Mouse (Mus musculus) c-Kit-negative CD71-positive TER-119-positive erythroid progenitor cells, embryonic 14.5 days (primary cell): ENCODE data around the gene Klra2.
"Not testable (repeated sequence)": the region's sequence is repeated elsewhere in the genome, so short reads cannot be mapped to it uniquely, and the experiment has no call there.

Source experiments
- DNase-seq: peaks from one replicate; pipeline ENCODE4 v3.0.0-alpha.2; 2013; ENCODE audit warnings: low read depth, low spot score

Klra2 gene

DNA sequence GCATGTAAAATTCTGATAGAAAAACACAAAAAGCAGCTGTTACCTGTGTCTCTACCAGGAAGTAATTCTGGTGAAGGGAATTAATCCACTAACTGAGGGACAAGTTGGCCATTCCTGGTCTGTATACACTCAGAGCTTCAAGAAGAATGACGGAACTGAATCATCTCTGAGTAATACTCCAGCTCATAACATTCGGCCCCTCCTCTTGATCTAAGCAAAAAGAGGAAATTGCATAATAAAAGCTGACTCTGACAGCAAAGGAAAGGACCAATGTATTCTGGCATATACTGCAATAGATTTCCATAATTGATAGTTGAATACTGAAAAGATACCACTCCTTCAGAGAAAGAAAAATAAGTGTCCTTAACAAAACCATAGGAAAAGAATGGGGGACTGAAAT is at the start of gene Klra2:
Gene Klra2, minus strand, starts transcription at position 157 of the 400 bp plus-strand sequence.
- DNase-seq = no peak

DNA sequence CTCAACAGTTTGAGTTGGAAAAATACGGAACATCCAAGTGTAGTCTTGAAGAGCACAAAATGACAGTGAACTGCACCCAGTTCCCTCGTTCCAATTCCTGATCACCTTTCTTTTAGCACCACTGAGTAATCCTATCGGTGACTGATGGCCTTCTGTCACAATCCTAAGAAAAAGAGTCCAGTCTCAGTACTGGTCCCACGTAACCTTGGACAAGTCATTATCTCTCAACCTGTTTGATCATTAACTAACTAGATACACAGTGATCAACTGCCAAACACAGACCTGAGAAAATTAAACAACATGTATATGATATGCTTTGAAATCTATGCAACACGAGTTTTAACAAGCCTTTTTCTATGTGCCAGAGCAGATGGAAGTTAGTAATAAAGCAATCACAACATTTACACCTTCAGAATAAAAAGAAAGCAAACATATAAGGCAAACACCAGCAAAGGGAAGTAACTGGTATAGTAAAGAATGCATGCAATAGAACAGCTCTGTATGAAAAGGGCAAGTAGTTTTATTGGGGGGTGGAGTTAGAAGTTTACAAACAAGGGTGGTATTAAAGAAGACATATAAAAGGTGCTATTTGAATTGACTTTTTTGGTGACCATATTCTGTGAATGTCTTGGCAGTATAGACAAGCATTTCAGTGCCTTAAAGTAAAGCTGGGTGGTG is 47.4 kb upstream of the Klra2 start:
- no peak for DNase-seq

DNA sequence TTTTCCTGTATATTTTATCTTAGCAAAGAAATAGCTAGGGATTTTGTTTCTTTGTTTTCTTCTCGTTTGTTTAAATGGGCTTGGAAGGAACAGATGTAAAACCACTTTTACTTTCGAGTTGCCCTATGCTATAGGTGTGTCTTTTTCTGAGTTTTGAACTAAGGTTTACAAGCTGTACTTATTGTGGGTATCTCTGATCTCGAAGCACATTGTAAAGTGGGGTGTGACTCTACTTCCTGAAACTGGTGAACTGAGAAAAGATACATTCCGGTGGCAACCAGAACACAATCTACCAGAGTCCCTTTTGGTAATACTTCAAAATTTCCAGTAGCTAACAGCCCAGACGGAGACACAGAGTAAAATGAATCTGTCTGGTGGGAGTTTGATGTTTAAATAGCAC is 46.8 kb upstream of the Klra2 start:
- DNase-seq = no peak

DNA sequence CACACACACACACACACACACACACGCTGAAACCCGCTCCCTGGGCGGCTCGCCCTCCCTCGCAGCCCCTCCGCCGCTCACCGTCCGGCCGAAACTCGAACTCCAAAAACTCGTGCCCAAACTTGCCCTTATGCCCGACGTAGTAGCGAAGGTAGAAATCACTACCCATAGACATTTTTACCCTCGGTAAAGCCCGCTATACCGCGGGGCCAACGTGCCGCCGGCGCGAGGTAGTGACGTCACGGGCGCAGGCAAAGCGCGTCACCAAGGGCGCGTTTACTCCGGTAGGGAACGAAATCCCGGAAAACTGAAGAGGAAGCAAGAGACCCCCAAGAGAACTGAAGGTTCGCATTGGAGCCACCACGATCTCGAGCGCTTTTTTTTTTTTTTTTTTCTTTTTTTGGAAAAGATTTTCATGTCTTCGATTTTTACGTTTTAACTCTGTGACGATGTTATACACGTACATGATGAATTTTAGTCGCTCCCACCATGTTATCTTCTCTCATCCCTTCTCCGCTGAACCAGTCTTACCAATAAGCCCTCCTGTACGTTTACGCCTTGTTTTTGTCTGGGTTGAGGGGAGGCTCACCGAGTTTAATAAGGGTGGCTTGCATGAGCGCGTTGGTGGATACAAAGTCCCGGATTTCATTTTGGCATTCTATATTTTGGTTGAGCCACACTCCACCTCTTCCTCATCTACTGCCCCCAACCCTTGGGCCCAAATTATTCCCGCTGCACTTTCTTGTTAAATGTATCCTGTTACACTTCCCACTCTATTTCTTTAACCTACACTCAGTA is 46.0 kb upstream of the Klra2 start, which contains the start of gene Magohb:
Gene Magohb, minus strand, starts transcription at position 254 of the 798 bp plus-strand sequence.
- DNase-seq = peak; percentile 72

DNA sequence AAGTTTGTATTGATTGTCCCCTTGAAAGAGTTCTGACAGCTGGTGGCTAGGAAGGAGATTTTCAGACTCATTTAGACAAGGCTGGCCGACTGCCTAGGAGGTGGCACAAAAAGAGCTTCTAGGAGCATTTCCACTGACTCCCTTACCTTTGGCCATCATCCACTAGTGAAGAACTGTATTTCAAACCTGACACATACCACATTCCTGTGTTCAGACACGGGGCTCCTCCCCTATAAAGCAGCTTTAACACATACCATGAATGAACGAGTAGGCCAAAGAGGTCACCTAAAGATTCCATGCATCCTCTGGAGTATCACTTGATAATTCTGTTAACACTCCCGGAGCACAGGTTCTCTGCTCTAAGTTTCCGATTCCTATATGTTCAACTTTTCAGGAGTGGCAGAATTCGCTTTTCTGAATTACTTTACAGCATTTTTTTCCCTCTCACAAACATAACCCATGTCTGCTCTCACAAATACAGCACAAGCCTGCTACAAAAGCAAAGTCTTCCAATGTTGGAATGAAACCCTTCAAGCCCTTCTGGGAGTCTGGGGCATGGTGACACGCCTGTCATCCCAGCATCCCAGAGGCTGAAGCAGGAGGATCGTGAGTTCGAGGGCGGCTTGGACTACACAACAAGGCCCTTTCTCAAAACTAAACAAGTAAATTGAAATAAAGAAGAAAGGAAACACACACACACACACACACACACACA is 45.3 kb upstream of the Klra2 start:
- DNase-seq = no peak

DNA sequence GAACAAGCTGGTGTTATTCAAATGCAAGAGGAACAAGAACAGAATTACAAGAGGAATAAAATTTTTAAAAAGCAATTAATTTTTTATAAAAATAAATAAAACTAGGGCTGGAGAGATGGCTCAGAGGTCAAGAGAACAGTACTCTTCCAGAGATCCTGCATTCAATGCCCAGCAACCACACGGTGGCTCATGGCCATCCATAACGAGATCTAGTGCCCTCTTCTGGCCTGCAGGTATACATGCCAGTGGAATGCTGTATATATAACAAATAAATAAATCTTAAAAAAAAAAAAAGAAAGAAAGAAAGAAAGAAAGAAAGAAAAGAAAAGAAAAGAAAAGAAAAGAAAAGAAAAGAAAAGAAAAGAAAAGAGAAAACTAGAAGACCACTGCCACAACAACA is 43.3 kb upstream of the Klra2 start:
- DNase-seq = no peak

DNA sequence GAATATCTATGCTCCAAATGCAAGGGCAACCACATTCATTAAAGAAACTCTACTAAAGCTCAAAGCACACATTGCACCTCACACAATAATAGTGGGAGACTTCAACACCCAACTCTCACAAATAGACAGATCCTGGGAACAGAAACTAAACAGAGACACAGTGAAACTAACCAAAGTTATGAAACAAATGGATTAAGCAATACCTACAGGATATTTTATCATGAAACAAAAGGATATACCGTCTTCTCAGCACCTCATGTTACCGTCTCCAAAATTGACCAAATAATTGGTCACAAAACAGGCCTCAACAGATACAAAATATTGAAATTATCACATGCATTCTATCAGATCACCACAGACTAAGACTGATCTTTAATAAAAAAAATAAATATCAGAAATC is 31.0 kb upstream of the Klra2 start:
- not testable (repeated sequence) for DNase-seq

DNA sequence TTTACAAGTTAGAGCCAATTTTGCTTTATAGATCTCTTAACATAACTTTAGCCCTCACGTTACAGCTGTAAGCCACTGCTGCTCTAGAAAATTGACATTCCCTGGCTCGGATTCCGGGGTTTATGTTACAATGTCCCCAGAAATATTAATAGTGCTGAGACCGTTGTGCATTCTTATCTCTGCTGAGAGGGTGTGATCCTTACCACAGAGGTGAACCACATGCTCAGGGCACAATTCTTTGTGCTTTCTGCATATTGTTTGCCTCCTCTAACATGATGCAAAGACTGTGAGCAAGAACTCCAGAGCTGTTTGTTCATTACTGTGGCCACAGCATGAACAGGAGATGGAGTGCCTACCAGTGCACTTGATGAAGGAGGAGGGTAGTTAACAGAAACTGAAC is 29.5 kb upstream of the Klra2 start:
- DNase-seq = no peak

DNA sequence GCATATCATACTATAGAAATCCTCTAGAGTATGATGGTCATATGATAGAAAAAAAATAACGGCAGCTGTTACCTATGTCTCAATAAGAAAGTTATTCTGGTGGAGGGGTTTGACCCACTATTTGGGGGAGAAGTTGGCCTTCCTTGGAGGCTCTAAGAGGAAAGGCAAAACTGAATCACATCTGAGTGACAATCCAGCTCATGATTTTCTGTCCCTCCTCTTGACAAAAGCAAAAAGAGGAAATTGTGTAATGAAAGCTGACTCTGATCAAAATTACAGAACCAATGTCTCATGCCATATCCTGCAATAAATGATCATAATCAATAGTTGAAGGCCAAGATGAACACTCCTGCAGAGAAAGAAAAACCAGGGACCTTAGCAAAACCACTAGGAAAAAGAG is 25.1 kb upstream of the Klra2 start:
- no peak for DNase-seq

DNA sequence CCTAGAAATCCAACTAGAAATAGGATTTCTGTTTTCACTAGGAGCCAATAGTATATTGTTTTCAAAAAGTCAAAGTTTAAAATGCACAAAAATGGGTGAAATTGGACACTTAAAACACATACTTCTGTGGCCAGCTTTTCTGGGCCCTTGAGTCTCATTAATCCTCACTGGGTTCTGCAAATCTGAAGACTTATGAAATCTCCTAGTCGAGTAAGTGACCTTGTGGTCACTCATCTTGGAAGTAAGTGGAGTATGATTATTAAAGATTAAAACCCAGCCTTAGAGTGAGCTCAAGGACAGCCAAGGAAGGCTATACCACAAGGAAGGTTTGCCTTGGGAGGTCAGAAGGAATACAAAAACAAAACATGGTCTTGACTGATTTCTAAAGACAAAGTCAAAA is 23.1 kb upstream of the Klra2 start:
- no peak for DNase-seq

DNA sequence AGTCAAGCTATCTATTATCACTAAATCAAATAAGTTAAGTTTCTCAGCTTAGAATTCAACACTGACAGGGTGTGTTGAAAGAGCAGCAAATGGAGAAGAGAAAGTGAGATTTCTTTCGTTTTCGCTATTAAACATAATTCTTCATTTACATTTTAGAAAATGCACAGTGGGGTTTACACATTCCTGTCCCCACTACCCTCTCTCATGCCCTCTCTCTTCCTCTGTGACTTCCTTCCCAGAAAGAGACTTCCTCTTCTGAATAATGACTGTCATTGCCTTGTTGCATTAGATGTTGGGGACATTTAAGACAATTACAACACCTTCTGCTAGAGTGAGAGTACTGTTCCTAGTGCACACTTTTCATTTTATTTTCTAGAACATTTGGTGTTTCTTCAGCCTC is 22.4 kb upstream of the Klra2 start:
- no peak for DNase-seq

DNA sequence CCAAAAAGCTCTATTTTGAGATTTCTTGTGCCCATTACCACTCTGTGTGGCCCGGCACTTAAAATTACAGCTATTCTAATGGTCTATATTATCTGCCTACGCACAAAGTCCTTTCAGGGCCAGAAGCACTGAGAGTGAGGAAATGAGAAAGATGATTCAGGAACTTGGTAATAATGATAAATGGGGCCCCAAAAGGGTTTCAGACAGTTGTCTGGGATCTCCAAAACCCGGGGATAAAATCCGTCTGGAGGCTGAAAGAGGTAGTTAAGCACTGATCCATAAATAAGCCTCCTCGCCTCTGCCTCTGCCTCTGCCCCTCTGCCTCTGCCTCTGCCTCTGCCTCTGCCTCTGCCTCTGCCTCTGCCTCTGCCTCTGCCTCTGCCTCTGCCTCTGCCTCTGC is 17.0 kb upstream of the Klra2 start:
- no peak for DNase-seq

DNA sequence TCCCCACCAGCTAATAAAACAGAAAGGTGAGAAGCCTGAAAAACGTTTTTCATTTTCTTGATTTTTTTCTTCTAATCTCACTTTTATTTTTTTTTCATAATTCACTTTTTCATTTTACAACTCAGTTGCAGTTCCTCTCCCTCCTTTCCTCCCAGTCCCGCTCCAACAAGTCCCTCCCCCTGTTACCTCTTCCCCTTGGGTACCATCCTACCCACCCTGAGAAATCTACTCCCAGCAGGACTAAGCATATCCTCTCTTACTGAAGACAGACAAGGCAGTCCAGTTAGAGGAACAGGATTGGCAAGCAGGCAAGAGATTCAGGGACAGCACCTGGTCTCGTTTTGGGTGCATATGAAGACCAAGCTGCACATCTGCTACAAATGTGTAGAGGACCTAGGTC is 15.6 kb upstream of the Klra2 start:
- DNase-seq = no peak

DNA sequence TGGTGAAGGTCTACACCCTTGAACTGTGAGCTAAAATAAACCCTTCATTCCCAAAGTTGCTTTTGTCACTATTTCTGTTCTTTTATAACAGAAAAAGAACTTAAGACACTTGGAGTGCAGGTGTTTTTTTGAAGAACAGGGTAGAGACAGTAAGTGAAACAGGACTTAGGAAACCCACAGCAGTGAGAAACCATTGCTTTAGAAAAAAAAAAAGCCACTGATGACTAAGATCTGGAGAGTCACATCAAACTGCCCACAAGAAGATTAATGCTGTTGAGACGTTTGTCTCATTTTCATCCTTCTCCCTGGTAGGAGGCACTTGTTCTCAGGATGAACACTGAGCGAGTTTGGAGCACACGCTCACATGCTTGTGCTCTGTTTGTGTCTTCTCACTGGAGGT is 14.8 kb upstream of the Klra2 start:
- DNase-seq = no peak

DNA sequence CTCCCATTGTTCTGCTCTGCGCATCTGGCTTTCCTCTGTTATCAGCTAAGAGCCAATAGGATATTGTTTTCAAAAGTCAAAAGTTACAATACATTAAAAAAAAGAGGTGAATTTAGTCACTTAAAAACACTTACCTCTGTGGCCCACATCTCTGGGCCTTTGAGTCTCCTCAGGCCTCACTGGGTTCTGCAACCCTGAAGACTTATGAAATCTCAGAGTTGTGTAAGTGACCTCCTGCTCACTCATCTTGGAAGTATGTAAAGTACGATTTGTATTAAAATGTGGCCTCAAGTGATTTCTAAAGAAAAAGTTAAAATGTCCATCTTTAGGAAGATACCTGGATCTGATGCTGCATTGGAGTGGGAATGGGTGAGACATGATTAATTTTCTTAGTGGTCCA is 2.1 kb downstream of the Klra2 start:
- DNase-seq = no peak
